Mouse (Mus musculus): ENCODE measurements around the gene Smoc1.

- TF ChIP-seq CTCF (IDR thresholded peaks at IDR 0.05; ENCODE audit: extremely low read depth, insufficient read length, insufficient replicate concordance, low read depth, low read length): no peak
- no peak for TF ChIP-seq POLR2A (IDR thresholded peaks at IDR 0.05; ENCODE audit: low read depth, low read length)
These were observed 120.0 kb downstream of the Smoc1 start for GRCm38 (mm10) chr12:81146417-81147180.
